Mouse (Mus musculus) ES-CJ7 (cell line): ENCODE results near the gene Dag1.

Experiments used
- DNase-seq: peaks from one replicate; pipeline ENCODE4 v3.0.0; 2011; ENCODE audit warnings: low read depth, low spot score

Gene Dag1

GRCm38 (mm10) chr9:108188511-108188910 lies 75.2 kb downstream of the Dag1 start:
- no peak for DNase-seq

- no peak for DNase-seq
These were observed 76.1 kb downstream of the Dag1 start for GRCm38 (mm10) chr9:108187616-108188015.

- no peak for DNase-seq
These were observed 78.0 kb downstream of the Dag1 start for GRCm38 (mm10) chr9:108185786-108186185.

GRCm38 (mm10) chr9:108183531-108183994 lies 80.2 kb downstream of the Dag1 start:
- no peak for DNase-seq

GRCm38 (mm10) chr9:108182806-108183506 lies 80.8 kb downstream of the Dag1 start:
- DNase-seq = peak; percentile 76

- no peak for DNase-seq
These were observed 85.4 kb downstream of the Dag1 start for GRCm38 (mm10) chr9:108178391-108178790.

GRCm38 (mm10) chr9:108175116-108175838 lies 88.5 kb downstream of the Dag1 start:
- no peak for DNase-seq

- no peak for DNase-seq
These were observed 90.9 kb downstream of the Dag1 start for GRCm38 (mm10) chr9:108172777-108173350.

- no peak for DNase-seq
These were observed 94.0 kb downstream of the Dag1 start for GRCm38 (mm10) chr9:108169751-108170150.

- DNase-seq = peak; percentile 90
These were observed 98.6 kb downstream of the Dag1 start for GRCm38 (mm10) chr9:108165143-108165542.

GRCm38 (mm10) chr9:108163646-108164284 lies 100.0 kb downstream of the Dag1 start:
- no peak for DNase-seq

GRCm38 (mm10) chr9:108157891-108158290 lies 105.9 kb downstream of the Dag1 start:
- no peak for DNase-seq

- no peak for DNase-seq
These were observed 106.3 kb downstream of the Dag1 start for GRCm38 (mm10) chr9:108157451-108157850.

- no peak for DNase-seq
These were observed 107.0 kb downstream of the Dag1 start for GRCm38 (mm10) chr9:108156786-108157185.

GRCm38 (mm10) chr9:108154814-108155213 lies 108.9 kb downstream of the Dag1 start:
- no peak for DNase-seq
